Mouse (Mus musculus) CH12.LX (cell line): ENCODE data around the gene Nkapd1.

ENCODE experiments used
- CTCF ChIP-seq, 2 experiments: IDR thresholded peaks in 1 of 2; conservative IDR thresholded peaks in 1 of 2; 2 replicates each; pipeline ENCODE4 v1.5.1; 2011 to 2012; ENCODE audit warnings: low read depth in 2 of 2, low read length in 2 of 2, improper control_type of control experiment in 1 of 2, inconsistent platforms in 1 of 2, mild to moderate bottlenecking in 1 of 2, moderate library complexity in 1 of 2
- GABPA ChIP-seq: IDR thresholded peaks from 2 replicates; pipeline ENCODE4 v1.6.1; 2012; ENCODE audit warnings: low read depth, low read length, improper control_type of control experiment, inconsistent platforms; ENCODE audit not compliant: insufficient replicate concordance
- MAZ ChIP-seq: IDR thresholded peaks from 2 replicates; pipeline ENCODE4 v1.6.1; 2012; ENCODE audit warnings: low read depth, mild to moderate bottlenecking, inconsistent platforms, low read length, improper control_type of control experiment, moderate library complexity
- POLR2AphosphoS2 ChIP-seq: IDR thresholded peaks from 2 replicates; pipeline ENCODE4 v1.6.1; 2011; ENCODE audit warnings: low read depth, low read length, improper control_type of control experiment
- ZC3H11A ChIP-seq: IDR thresholded peaks from 2 replicates; pipeline ENCODE4 v1.6.1; 2012; ENCODE audit warnings: low read depth, mild to moderate bottlenecking, inconsistent platforms, low read length, improper control_type of control experiment

DNA sequence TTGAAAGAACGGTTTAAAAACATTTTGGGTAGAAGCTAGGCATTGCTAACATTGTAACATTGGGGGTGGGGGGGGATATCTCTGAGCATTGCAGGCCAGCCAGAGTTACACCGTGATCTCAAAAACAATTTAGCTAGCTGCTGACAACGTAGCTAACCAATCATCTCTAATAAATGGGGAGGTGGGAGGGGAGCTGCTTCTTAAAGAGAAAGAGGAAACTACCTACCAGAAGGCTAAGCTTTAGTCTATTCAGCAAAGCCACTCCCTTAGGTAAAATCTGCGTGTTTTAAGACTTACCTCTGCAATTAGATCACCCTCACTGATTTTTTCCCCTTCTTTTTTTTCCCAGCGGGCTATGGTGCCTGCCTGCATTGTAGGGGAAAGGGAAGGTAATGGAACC is 41.1 kb upstream of the Nkapd1 start:
- TF ChIP-seq POLR2AphosphoS2 (no peak), MAZ (no peak), GABPA (no peak), CTCF (conservative IDR thresholded peaks at IDR 0.05 in 1 of 2, IDR thresholded peaks at IDR 0.05 in 1 of 2; ENCODE audit: low read depth in 2 of 2, low read length in 2 of 2) (no peak), ZC3H11A (no peak)
